Mouse (Mus musculus) cerebellum, adult 11 months (tissue): ENCODE measurements around the gene Ildr2.

Experiments
- DNase-seq: peaks from one replicate; pipeline ENCODE4 v3.0.0; 2022

The Ildr2 gene

DNA sequence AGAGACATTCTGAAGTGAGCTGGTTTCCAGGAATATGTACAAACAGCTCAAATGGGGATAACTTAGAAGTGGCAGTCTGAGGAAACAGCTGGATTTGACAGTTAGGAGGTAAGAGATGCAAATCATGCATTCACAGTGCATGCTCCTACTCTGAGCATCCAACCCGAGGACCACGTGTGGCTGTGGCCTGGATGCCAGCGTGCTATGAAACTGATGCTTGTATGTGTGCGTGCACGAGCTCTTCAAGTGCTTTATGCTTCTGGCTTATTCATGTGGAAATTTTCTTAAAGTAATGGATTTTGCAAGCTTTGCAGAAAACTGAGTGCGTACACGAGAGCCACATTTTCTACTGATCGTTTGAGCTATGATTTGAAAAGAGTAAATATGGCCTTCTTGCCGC is 32.3 kb downstream of the Ildr2 start:
- no peak for DNase-seq

DNA sequence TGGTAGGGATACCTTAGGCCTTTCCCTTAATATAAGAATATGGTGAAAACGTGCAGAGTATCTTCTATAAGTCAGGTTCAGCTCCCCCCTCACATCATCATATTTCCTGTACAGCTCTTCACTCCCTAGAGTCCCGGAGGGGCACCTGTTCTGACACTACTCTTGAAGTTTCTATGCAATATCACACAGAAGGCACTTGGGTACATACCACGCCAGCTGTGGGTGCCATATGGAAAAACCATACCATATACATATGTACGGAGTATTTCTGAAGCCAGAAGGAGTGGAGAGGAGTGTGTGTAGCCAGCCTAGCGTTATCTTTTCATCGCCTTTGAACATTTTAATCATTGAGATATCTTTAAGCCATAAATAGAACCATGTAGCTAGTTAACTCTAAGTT is 36.6 kb downstream of the Ildr2 start:
- no peak for DNase-seq

DNA sequence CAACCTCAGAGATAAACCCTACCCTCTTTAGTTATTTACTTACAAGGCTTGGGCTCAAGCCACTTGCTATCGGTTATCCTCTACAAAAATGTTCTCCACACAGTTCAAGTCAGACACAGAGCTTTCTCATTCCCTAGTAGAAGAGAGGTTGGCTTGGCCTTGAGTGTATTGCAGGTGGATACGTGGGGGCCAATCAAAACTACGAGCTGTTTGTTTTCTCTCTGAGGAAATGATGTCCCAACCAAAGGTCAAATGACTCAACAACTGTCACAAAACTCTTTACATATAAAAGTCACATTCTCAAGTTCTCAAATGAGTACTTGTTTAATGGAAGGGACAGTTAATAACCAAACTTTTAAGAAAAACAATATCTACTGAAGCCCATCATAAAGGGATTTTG is 39.1 kb downstream of the Ildr2 start:
- DNase-seq = no peak

DNA sequence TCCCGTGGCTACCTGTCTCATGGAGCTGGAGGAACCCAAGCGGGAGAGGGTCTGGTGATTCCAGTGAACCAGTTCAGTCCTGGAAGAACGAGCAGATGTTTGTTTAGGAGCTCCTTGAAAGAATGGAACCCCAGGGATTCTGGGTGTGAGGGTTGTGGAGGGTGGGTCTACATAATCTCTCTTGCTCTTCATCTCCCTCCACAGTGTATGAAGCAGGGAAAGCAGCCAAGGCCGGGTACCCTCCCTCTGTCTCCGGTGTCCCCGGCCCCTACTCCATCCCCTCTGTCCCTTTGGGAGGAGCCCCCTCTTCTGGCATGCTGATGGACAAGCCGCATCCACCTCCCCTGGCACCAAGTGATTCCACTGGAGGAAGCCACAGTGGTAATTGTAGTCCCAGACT is 41.6 kb downstream of the Ildr2 start:
- no peak for DNase-seq

DNA sequence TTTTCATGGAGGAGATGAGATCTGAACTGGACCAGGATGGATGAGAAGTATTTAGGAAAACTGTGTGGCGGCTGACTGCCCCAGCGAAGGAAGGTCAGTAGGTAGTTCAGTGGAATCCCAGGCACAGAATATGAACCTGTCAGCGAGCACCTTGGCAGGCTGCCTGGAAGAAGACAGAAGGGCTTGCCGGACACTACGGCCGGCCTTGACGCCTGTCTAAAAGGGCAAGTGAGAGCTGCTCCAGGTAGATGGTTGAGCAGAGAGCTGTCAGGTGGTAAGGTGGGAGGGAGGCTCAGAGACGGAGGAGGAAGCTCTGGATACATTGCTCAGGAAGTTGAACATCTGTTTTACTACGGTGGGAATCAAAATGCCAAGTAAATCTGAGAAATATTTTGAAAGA is 42.4 kb downstream of the Ildr2 start:
- DNase-seq = no peak

DNA sequence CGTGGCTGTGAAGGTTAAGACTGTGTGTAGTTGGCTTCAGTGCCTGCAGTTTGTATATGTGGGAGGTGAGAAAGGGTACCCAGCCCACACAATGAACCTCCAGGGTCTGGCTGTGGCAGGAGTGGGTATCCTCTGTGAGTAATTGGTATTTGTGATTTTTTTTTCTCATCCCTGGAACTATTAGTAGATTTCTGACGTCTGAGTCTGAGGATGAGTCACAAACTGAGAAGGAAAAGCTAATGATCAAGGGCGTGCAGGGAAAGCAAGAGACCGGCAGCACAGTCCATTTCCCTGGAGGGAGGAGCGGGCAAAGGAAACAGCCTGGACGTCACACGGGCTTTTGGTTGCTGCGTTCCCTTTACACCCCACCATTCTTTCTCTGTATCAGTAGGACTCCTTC is 43.0 kb downstream of the Ildr2 start:
- DNase-seq = no peak

DNA sequence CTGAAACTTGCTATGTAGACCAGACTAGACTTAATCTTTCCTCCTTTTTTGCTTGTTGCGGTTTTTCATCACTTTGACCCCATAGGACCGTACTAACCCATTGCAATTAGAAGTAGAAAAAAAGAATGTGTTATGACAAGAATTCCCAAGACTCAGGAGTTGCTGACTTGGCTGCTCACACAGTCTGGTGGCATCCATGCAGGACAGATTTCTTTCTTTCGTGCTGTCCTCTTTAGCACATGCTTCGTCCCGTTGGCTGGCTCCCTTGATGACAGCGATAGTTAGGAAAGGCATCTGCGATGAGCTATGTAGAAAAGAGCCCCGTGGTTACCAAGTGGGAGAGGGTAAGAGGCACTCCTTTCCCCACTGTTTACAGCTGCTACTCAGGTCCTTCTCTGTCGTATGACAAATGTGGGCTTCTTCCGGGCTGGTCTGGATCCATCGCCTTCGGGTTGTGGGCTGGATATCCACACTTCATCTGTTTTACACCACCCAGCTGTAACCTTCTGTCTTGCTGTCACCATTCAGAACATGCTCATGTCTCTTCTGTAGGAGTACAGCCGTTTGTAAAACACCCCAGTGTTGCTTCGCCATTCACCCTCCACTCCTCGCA is 43.7 kb downstream of the Ildr2 start:
- DNase-seq = no peak

DNA sequence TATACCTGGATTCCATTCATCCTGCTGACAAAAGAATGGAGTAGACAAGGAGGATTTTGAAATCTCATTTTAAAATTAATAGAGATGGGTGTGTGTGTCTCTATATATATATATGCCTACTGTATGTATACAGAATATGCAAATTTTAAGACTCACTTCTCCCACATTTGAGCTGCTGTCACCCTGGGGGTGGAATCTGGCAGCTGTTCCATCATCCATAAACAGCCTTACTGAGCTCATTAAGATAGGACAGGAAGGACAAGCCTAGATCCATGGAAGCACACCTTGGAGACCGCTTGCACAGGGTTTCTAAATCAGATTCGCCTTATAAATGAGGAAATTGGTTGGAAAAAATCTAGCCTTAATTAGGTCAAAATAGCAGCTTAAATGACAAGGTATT is 44.9 kb downstream of the Ildr2 start:
- no peak for DNase-seq

DNA sequence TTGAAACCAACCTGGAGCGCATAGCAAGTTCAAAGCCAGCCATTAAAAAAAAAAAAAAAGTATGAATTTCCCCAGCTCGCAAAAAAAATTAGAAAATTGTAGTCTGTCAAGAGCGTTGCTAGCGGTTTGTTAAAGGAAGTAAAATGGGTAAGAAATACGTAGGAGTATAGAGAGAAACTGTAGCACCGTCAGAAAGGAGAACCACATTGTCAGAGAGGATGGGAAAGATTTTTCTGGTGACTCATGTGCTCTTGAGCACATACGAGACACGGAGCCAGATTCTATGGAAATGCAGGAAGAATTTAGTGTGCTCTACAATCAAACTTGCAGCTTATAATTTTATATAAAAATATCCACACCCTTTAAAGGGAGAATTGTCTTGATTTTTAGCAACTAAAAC is 45.9 kb downstream of the Ildr2 start:
- no peak for DNase-seq

DNA sequence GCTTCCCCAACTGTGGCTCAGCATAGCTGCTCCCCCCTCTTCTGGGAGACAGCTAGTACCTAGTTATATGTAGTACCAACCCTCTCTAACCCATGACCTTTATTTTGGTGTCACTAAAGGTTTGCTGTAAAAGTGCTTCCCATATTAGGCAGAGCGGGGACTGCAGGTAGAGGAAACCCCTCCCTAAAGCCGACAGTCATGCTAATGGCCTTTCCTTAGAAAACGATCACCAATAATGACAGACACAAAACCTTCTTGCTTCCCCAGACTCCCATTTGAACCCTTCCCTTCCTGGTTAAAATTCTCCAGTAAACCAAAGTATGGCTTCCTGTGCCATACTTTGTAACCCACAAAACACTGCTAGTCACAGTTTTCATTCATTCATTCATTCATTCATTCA is 46.6 kb downstream of the Ildr2 start:
- no peak for DNase-seq

DNA sequence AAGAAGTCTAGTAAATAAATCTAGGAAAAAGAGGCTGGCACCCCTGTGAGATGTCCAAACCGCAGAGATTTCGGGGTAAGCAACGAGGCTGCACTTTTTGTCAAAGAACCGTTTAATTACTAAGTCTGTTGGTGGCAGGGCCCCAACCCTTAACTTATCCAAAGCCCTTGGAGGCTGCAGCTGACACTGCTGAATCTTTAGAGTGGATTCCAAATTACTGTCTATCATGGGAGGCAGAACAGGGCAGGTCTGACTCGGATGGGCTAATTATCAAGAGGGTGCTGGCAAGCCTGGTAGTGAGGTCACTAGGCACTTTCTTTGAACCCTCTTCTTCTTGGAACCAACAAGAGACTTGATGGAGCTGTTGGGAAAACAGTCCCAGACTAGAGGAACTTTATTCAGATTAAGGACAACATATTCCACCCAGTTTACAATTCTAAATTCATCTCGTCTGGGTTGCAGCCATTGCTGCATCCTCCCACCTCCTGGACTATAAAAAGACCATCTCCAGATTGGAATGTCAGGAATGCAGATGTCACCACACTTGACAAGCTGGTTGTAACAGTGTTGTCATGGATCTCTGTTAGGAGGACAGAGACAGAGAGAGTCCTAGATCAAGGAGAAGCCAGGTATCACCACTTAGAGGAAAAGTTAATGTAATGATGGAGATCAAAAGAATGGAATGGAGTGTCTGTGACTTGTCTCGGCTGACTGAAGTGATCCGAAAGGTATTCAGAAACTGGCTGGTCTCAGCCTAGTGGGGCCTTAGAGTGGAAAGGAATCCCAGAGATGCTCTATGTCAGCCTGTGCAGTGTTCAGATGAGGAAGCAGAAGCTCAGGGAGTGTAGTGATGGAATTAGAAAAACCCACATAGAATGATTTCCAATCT is 50.7 kb downstream of the Ildr2 start:
- no peak for DNase-seq

DNA sequence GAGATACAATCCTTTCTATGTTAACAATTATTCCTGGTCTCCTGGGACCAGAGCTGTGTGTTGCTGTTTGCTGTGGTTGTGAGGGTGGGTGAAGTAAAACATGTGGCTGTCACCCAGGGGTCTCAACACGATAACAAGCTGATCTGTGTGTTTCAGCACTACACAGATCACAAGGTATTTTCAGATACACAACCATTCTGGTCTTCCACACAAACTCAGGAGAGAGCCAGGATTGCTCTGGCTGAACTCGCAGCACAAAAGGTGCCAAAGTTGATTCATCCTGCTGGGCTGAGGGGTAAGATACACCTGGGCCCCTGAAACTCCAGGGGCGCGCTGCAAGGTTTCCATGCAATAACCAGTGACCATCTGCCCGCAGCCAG is 54.5 kb downstream of the Ildr2 start:
- no peak for DNase-seq

DNA sequence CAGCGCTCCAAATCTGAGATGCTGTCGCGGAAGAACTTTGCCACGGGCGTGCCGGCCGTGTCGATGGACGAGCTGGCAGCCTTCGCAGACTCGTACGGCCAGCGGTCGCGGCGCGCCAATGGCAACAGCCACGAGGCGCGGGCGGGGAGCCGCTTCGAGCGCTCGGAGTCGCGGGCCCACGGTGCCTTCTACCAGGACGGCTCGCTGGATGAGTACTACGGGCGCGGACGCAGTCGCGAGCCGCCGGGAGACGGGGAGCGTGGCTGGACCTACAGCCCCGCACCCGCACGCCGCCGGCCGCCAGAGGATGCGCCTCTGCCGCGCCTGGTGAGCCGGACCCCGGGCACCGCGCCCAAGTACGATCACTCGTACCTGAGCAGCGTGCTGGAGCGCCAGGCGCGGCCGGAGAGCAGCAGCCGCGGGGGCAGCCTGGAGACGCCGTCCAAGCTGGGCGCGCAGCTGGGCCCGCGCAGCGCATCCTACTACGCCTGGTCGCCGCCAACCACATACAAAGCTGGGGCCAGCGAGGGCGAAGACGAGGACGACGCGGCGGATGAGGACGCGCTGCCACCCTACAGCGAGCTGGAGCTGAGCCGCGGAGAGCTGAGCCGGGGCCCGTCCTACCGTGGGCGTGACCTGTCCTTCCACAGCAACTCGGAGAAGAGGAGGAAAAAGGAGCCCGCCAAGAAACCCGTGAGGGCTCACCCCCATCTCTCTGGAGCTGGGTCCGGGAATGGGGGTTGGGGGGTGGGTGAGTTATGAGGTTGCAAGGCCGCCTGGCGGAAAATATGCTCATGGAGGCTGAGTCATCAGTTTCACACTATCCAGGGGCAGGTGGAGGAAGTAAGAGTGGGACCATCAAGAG is 55.1 kb downstream of the Ildr2 start:
- DNase-seq = no peak

DNA sequence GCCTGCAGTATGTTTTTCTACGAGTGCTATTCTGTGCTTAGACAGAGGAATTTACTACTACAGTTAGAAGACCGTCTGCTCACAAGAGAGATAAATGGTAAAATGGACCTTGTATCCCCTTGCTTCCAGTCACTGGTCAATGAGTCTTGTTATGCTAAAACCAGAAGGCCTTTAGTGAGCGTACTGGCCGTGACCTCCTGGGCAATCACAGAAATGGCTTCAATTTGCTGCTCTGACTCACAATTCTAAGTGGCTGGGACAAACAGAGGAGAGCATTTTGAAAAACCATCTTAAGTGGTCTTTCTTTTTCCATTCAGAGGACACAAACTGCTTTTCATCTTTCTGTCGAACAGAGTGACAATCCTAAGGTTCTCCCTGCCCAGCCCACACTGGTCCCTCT is 57.2 kb downstream of the Ildr2 start:
- no peak for DNase-seq

DNA sequence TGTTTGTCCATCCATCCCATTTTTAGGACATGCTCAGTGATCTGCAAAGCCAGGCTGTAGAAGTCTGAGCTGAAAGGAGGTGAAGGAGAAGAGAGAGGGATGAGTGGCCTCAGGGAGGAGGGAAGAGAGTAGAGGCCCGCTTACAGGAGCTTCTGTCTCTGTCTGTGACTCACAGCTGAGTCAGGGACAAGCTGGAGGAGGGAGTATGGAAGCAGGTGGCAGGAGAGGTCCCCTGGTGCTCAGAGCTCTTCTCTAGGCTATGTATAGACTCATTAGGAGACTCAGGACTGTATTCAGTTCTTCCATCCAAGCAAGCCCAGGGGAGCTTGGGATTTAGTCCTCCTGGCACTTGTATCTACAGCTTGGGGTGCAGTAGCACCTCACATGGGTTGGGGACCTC is 59.7 kb downstream of the Ildr2 start:
- no peak for DNase-seq

DNA sequence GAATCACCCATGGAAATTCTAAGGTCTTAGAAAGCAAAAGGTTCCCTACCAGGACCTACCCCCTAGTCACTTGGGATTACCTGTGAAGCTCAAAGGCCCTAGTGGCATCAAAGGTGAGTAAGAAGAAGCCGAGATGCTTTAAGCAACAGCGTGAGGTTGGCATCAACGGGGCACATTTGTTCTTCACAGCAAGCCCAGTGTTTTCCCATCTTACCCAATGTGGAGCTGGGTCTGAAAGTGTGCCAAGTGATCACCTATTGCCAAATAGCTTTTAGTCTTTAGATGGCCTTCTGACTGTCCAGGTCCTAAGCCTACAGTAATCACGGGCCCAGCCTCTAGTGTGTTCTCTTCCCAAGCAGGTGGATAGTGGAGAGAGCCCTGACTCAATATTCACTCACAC is 61.8 kb downstream of the Ildr2 start:
- DNase-seq = no peak

DNA sequence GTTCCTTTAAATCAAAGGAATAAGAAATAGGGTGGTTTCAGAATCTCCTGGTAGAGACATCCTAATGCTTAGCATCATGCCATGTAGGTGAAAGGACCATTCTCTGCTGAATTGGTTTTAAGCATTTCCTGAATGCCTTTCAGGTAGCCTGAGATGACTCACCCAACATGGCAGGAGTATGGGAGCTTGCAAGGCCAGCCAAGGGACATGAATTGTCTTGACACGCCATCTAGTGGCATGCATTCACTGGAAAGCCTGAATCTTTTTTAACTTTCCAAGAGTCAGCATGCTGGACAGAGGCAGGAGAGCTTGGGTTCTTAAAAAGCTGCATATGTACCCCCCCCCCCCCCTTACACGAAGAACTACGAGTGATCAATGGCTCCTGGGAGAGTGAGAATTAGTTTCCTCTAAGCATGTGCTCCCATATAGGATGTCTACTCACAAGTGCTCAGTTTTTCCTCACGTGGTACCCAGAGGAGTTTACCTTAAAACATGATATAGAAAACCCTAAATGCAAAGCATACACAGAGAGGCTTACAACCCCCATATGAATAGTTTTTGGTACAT is 65.3 kb downstream of the Ildr2 start:
- no peak for DNase-seq

DNA sequence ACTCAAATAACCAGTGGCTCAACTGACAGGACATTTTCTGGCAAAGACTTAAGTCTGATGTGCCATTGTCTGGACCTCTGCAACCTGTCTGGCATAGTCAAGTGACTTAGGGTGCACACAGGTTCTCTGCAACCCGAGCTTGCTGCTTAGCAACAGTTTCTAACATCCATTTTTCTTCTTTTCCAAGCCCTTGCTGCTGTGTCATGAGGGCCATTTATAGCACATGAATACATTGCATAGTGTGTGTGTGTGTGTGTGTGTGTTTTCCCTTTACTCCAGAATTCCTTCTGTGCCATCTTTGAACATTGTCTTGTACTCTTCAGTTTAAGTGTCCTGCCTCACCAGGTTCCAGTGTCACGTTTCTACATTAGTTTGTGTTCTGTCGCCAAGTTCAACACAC is 72.5 kb downstream of the Ildr2 start:
- no peak for DNase-seq

DNA sequence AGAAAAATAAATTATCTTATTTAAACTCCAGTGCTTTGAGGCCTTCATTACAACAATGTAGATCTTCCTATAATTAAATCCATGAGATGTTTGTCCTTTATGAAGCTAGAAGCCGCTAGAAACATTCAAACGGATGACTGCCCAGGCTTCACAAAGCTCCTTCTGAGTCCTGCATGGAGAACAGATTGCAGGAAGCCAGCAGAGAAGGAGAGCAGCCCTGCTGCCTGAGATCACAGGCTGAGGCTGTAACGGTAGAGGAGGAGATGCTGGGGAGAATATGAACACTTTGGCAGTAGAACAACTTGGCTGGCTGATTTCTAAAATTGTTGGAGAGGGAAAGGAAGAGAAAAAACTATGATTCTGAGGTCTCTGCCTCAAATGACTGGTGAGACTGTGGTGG is 76.8 kb downstream of the Ildr2 start:
- DNase-seq = no peak

DNA sequence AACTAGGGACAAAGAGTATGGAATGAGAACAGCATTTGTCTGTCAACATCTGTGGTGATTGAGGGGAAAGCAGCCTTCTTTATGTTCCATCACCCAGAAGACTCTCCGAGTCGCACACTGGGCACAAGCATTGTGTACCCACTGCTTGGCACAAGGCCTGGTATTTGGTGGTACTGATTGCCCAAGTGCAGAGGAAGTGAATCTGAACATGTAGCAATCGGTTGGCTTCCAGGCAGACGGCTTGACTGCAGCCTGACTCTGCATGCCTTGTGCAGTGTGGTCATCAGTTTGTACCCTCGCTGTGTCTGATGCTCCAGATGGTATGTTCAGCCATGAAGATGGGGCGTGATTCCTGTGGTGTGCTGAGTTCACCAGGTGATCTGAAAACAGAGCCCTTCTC is 85.2 kb downstream of the Ildr2 start:
- DNase-seq = no peak

DNA sequence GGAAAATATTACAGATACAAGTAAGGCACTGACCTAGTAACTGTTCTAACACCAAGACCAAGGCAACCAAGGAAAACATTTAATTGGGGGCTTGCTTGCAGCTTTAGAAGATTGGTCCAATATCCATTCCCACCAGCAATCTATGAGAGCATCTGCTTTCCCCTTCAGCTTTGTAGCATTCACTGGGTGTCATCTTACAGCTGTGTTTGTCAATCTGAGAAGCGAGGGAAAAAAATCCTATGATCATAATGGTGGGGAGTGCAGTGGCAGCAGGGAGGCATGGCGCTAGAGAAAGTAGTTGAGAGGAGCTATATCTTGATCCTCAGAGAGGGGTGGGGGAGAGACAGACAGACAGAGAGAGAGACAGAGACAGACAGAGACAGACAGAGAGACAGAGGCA is 88.1 kb downstream of the Ildr2 start:
- DNase-seq = no peak

DNA sequence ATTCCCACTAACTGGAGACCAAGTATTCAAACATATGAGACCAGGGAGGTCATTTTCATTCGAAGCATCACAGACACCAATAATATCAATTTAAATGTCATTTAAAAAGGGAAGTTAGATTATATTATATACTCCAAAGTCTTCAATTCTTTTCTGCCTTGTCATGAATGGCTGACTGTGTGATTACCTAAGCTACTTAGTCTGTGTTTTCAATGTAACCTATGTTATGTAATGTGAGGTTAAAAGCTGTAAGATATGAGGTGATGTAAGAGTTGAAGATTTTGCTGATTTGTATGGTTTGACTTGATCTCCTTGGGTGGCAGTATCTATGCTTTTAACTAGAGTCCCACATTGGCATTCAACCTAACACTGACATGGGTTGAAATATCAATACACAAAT is 88.6 kb downstream of the Ildr2 start:
- DNase-seq = no peak

DNA sequence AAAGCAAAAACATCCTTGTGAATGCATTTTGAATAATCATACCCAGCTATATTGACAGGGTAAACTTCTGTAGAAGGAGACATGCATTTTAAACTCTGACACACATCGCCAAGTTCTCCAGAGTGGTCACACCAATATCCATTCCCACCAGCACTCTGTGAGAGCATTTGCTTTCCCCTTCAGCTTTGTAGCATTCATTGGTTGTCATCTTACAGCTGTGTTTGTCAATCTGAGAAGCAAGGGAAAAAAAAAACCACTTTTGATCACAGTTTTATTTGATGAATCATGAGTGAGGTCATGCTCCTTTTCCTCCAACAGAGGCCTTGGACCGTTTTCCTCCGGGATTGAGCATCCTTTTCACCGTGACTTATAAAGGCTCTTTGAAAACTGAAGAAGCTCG is 89.6 kb downstream of the Ildr2 start:
- no peak for DNase-seq
